Mouse (Mus musculus) liver, embryonic 14.5 days (tissue): ENCODE results near the gene Tnfaip2.

Experiments used
- CTCF ChIP-seq: IDR thresholded peaks from 2 replicates; pipeline ENCODE4 v1.5.1; 2016; ENCODE audit warnings: antibody characterized with exemption, low read depth, control low read depth
- EP300 ChIP-seq: IDR thresholded peaks from 2 replicates; pipeline ENCODE4 v1.6.1; 2016; ENCODE audit warnings: antibody characterized with exemption, low read depth

- TF ChIP-seq CTCF (no peak), EP300 (no peak)
Observed at GRCm38 (mm10) chr12:111443921-111444831, 1.9 kb downstream of the Tnfaip2 start.
